Mouse (Mus musculus) liver, embryonic 16.5 days (tissue): ENCODE data around the gene Krtap9-3. TPM values are rescaled to one million over a fixed set of nuclear protein-coding genes. Genes with fewer than 3 reads are reported as not detected.
"Not testable (repeated sequence)": the region's sequence is repeated elsewhere in the genome, so short reads cannot be mapped to it uniquely, and the experiment has no call there.

Source experiments
- ATAC-seq: fragments of 200-750 bp; cut with Nextera tagmentation; 2 replicates; pipeline ENCODE4 v1.8.0; 2017; ENCODE audit warnings: low read depth, mild to moderate bottlenecking, moderate number of reproducible peaks, moderate library complexity
- H3K27ac ChIP-seq: fragments of 300-500 bp; sonication (generic); 2 replicates; pipeline ENCODE4 v1.5.1; 2014; ENCODE audit warnings: mild to moderate bottlenecking, low read length
- H3K27me3 ChIP-seq: fragments of 300-500 bp; sonication (generic); 2 replicates; pipeline ENCODE4 v1.6.1; 2014; ENCODE audit warnings: low read depth, low read length, mixed read lengths; ENCODE audit not compliant: control insufficient read depth, insufficient read depth
- H3K36me3 ChIP-seq: fragments of 300-500 bp; sonication (generic); 2 replicates; pipeline ENCODE4 v1.6.1; 2014; ENCODE audit warnings: mild to moderate bottlenecking; ENCODE audit not compliant: control insufficient read depth, insufficient read depth
- H3K4me1 ChIP-seq: fragments of 300-500 bp; sonication (generic); 2 replicates; pipeline ENCODE4 v1.6.1; 2014; ENCODE audit warnings: low read depth, low read length, mixed read lengths; ENCODE audit not compliant: control insufficient read depth
- H3K4me2 ChIP-seq: fragments of 300-500 bp; sonication (generic); 2 replicates; pipeline ENCODE4 v1.6.1; 2014; ENCODE audit warnings: low read depth, low read length, mixed read lengths
- H3K4me3 ChIP-seq: fragments of 300-500 bp; sonication (generic); 2 replicates; pipeline ENCODE4 v1.5.1; 2014; ENCODE audit warnings: low read depth, mild to moderate bottlenecking, low read length
- H3K9ac ChIP-seq: fragments of 300-500 bp; sonication (generic); 2 replicates; pipeline ENCODE4 v1.6.1; 2014; ENCODE audit warnings: low read depth, low read length
- H3K9me3 ChIP-seq: fragments of 300-500 bp; sonication (generic); replicated peaks from 2 replicates; pipeline ENCODE4 v1.6.1; 2016; ENCODE audit warnings: low read length; ENCODE audit not compliant: control insufficient read depth
- WGBS: fragments of 180-500 bp; shearing (Covaris S2); extraction: QIAGEN DNeasy Blood & Tissue Kit; methylation state at CpG from one replicate; pipeline ENCODE4 v1.1.7; 2014; ENCODE audit not compliant: insufficient replicate concordance; 5-methylcytosine and 5-hydroxymethylcytosine counted together
- polyA plus RNA-seq: library from polyadenylated mRNA; unstranded; fragments of >200 nt; fragmentation: Nextera tagmentation; extraction: Ambion mirVana; gene quantifications from 2 replicates; pipeline ENCODE4 v1.2.1, GENCODE M21; 2015

Gene Krtap9-3
- polyA plus RNA-seq, 1 experiment from 2014 or later, result not detected

DNA sequence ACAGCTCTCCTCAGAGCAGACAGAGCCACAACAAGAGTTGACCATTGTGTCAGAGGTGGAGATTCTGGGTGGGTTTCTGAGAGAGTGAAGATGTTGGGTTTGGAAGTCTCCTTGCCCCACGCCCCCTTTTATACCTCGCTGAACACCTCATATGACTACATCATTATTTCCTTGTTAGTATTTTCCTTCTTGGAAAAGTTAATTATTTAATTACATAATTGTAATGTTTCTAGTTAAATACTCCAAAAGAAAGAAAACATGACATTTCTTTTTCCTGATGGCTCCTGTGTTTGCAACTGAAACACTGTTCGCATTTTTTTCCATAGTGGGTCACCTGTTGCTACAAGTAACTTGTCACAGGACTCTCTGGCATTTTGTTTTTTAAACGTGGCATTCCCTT lies 30.2 kb upstream of the Krtap9-3 start, which contains the start of gene Krtap4-1:
Krtap4-1 (minus strand) TSS at position 101 of the 400 bp plus-strand sequence.
- H3K36me3 ChIP-seq, result no peaks in the 10 kb centered on the region
- H3K9me3 ChIP-seq, result no peaks in the 10 kb centered on the region
- H3K4me2 ChIP-seq, result no peak within 1 kb of the TSS
- 56% methylated on average over 4 of the region's 4 CpGs for WGBS
- H3K27me3 ChIP-seq, result no peaks in the 10 kb centered on the region
- H3K27ac ChIP-seq, result no peak within 1 kb of the TSS
- no peaks in the 10 kb centered on the region for H3K4me1 ChIP-seq
- no peak within 1 kb of the TSS for H3K9ac ChIP-seq
- ATAC-seq, result no peak
- H3K4me3 ChIP-seq, result no peak within 1 kb of the TSS

DNA sequence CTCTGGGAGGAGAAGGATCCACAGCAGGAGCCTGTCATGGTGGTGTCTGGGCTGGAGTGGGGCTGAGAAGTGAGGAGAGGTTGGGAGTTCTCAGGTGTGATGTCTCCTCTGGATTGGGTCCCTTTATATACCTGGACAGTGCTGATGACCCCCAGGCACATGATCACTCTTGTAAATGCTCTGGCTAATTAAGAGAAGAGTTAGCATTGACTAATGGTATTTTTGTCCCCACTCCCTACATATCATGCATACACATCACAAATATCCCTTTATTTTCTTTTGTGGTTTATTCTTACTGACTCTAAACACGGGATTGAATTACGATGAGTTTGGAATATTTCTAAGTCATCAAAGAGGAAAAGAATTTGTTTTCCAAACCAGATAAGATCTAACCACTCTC lies 22.4 kb upstream of the Krtap9-3 start, which contains the start of gene Gm11562:
Gm11562 (minus strand) TSS at position 101 of the 400 bp plus-strand sequence.
- H3K27me3 ChIP-seq, result no peaks in the 10 kb centered on the region
- no peaks in the 10 kb centered on the region for H3K9me3 ChIP-seq
- no peak within 1 kb of the TSS for H3K4me3 ChIP-seq
- no peak for ATAC-seq
- no peak within 1 kb of the TSS for H3K4me2 ChIP-seq
- H3K9ac ChIP-seq, result no peak within 1 kb of the TSS
- H3K36me3 ChIP-seq, result no peaks in the 10 kb centered on the region
- no peak within 1 kb of the TSS for H3K27ac ChIP-seq
- no peaks in the 10 kb centered on the region for H3K4me1 ChIP-seq
- 55% methylated on average over 2 of the region's 2 CpGs for WGBS

DNA sequence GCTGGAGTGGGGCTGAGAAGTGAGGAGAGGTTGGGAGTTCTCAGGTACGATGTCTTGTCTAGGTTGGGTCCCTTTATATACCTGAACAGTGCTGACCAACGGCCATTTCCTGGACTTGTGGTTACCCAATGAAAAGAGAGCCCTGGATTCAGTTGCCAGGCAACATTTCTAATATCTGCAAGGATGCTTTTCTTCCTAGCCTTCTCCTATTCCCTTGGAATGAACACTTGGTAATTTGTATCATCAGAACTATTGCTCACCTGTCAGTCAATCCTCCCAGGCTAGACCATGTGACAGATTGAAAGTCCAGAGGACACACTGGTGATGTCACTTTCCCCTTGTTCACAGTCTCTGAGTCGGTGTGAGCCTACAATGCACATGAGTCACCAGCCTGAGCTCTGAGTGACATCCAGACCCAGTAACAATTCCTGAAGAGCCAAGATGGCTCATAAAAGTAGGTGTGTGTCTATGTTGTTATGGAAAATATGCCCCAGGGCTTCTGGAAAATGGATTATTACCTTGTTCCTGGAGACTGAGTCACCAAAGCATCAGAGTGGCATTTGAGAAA lies 17.0 kb upstream of the Krtap9-3 start, which contains the start of gene Krtap2-4:
Krtap2-4 (minus strand) TSS at position 51 of the 568 bp plus-strand sequence.
- WGBS, result 35% methylated on average over 3 of the region's 3 CpGs
- Histone ChIP-seq H3K9me3 (no peaks in the 10 kb centered on the region), H3K4me1 (no peaks in the 10 kb centered on the region), H3K9ac (no peak within 1 kb of the TSS), H3K36me3 (no peaks in the 10 kb centered on the region), H3K27me3 (no peaks in the 10 kb centered on the region), H3K4me3 (no peak within 1 kb of the TSS), H3K27ac (no peak within 1 kb of the TSS), H3K4me2 (no peak within 1 kb of the TSS)
- no peak for ATAC-seq

DNA sequence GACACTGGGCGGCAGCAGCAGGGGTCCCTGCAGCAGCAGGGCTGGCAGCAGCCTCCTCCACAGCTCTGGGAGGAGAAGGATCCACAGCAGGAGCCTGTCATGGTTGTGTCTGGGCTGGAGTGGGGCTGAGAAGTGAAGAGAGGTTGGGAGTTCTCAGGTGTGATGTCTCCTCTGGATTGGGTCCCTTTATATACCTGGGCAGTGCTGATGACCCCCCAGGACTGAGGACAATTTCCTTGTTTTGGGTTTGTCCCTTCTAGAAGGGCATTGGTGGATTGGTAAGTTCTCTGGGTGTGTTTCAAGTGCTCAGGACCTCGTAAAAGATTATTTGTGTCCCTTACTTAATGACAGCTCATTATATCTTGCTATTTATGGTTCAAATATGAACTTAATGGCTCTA lies 12.2 kb upstream of the Krtap9-3 start, which contains the start of gene Gm11937:
Gm11937 (minus strand) TSS at position 101 of the 400 bp plus-strand sequence.
- H3K4me1 ChIP-seq, ATAC-seq, H3K27ac ChIP-seq, H3K9ac ChIP-seq, H3K4me3 ChIP-seq, H3K9me3 ChIP-seq, H3K4me2 ChIP-seq, H3K36me3 ChIP-seq, H3K27me3 ChIP-seq: not testable (repeated sequence)
- 43% methylated on average over 2 of the region's 2 CpGs for whole genome bisulfite sequencing

DNA sequence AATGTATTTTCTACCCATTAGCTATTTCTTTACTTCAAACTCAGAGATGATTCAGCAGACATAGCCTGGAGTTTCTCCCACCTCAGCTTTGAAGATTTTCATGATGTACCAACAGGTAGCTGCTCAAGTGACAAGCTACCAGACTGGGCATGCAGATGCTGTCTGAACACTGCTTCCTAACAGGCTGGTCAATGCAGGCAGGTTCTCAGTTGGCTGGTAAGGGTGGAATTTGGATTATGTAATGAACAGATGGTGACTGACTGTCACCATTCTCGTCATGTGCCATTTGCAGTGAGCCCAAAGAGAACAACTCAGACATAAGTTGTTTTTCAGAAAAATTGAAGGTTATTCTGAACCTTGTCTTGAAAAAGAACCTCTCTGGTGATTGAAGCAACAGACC lies 11.2 kb upstream of the Krtap9-3 start:
- Histone ChIP-seq H3K9ac (no peak overlapping the region), H3K4me1 (no peaks in the 10 kb centered on the region), H3K36me3 (no peaks in the 10 kb centered on the region), H3K27me3 (no peaks in the 10 kb centered on the region), H3K4me3 (no peak overlapping the region), H3K9me3 (no peaks in the 10 kb centered on the region), H3K27ac (no peak overlapping the region), H3K4me2 (no peak overlapping the region)
- WGBS, result 39% methylated on average over 1 of the region's 1 CpGs
- ATAC-seq, result no peak

DNA sequence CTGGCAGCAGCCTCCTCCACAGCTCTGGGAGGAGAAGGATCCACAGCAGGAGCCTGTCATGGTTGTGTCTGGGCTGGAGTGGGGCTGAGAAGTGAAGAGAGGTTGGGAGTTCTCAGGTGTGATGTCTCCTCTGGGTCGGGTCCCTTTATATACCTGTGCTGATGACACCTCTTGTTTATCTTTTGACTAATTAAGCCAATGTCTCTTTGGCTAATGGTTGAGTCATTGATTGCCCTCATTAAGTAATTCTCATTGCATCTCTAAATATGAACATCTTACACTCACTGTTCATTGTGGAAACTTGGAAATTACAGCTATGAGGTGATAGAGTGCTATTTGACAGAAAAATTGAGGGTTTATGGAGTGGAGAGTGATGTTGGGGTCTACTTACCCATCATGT lies 5.3 kb upstream of the Krtap9-3 start, which contains the start of gene Gm11938:
Gm11938 (minus strand) TSS at position 101 of the 400 bp plus-strand sequence.
- WGBS, result 36% methylated on average over 1 of the region's 1 CpGs

DNA sequence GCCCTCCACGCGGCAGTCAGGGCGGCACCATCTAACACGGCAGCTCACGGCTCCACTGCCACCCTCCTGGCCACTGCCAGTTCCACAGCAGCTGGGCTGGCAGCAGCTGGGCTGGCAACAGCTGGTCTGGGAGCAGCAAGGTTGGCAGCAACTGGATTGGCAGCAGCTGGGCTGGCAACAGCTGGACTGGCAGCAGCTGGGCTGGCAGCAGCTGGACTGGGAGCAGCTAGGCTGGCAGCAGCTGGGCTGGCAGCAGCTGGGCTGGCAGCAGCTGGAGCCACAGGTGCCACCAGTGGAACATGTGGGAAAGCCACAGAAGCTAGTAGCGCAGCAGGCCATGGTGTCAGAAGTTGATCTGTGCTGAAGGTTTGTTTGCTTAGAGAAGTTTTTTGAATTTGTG lies 6.9 kb downstream of the Krtap9-3 start, which contains the start of gene Krtap1-3:
Krtap1-3 (minus strand) TSS at position 359 of the 400 bp plus-strand sequence.
- Histone ChIP-seq H3K4me1 (no peaks in the 10 kb centered on the region), H3K27ac (no peak within 1 kb of the TSS), H3K4me2 (no peak within 1 kb of the TSS), H3K4me3 (no peak within 1 kb of the TSS), H3K27me3 (no peaks in the 10 kb centered on the region), H3K9ac (no peak within 1 kb of the TSS), H3K36me3 (no peaks in the 10 kb centered on the region), H3K9me3 (no peaks in the 10 kb centered on the region)
- 72% methylated on average over 6 of the region's 6 CpGs for WGBS
- no peak for ATAC-seq

More for the DNA sequence above, 5.3 kb upstream of the Krtap9-3 start, which contains the start of gene Gm11938:
- H3K27me3 ChIP-seq, H3K36me3 ChIP-seq, H3K27ac ChIP-seq, ATAC-seq, H3K9ac ChIP-seq, H3K4me3 ChIP-seq, H3K9me3 ChIP-seq, H3K4me2 ChIP-seq, H3K4me1 ChIP-seq: not testable (repeated sequence)

DNA sequence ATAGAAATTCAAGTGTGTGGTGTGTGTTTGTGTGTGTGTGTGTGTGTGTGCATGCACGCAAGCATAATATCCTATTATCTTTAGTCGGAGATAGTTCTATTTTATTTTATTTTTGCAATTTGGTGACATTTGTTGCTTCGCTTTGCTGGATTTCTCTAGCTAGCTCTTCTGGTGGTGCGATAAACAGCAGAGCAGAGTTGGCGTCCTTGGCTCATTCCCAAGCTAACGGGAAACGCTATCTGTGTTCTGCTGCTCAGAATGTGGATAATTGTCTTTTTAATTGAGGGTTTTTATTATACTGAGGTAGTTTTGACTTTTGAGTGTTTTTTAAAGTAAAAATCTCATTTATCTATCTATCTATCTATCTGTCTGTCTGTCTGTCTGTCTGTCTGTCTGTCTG lies 12.8 kb downstream of the Krtap9-3 start:
- H3K4me3 ChIP-seq, result no peak overlapping the region
- H3K4me1 ChIP-seq, result no peaks in the 10 kb centered on the region
- H3K4me2 ChIP-seq, result no peak overlapping the region
- H3K27ac ChIP-seq, result no peak overlapping the region
- H3K9me3 ChIP-seq, result no peaks in the 10 kb centered on the region
- 69% methylated on average over 7 of the region's 7 CpGs for WGBS
- H3K9ac ChIP-seq, result no peak overlapping the region
- H3K36me3 ChIP-seq, result no peaks in the 10 kb centered on the region
- no peaks in the 10 kb centered on the region for H3K27me3 ChIP-seq
- ATAC-seq, result no peak

DNA sequence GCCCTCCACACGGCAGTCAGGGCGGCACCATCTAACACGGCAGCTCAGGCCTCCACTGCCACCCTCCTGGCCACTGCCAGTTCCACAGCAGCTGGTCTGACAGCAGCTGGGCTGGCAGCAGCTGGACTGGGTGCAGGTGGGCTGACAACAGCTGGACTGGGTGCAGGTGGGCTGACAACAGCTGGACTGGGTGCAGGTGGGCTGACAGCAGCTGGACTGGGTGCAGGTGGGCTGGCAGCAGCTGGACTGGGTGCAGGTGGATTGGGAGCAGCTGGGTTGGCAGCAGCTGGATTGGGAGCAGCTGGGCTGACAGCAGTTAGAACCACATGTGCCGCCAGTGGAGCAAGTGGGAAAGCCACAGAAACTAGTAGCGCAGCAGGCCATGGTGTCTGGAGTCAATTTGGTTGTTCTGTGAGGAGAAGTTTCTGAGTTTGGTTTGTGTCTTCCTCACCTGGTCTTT lies 14.6 kb downstream of the Krtap9-3 start, which contains the start of gene Krtap1-4:
Krtap1-4 (minus strand) TSS at position 410 of the 460 bp plus-strand sequence.
- WGBS, result 67% methylated on average over 5 of the region's 5 CpGs
- no peak within 1 kb of the TSS for H3K4me2 ChIP-seq
- no peaks in the 10 kb centered on the region for H3K27me3 ChIP-seq
- H3K4me1 ChIP-seq, result no peaks in the 10 kb centered on the region
- H3K4me3 ChIP-seq, result no peak within 1 kb of the TSS
- H3K9me3 ChIP-seq, result no peaks in the 10 kb centered on the region
- H3K36me3 ChIP-seq, result no peaks in the 10 kb centered on the region
- no peak within 1 kb of the TSS for H3K27ac ChIP-seq
- no peak for ATAC-seq
- H3K9ac ChIP-seq, result no peak within 1 kb of the TSS
